Mouse (Mus musculus) heart, adult 8-10 months (tissue): Measurements from ENCODE around the gene Xpnpep3. TPM values are rescaled to one million over a fixed set of nuclear protein-coding genes. Genes with fewer than 3 reads are reported as not detected.
A peak's percentile ranks its signal among the peaks of the same experiment; 100 is the strongest.
"Not testable (repeated sequence)": the region's sequence is repeated elsewhere in the genome, so short reads cannot be mapped to it uniquely, and the experiment has no call there.

Source experiments
- DNase-seq: peaks from one replicate; pipeline ENCODE4 v3.0.0; 2022; ENCODE audit warnings: low spot score
- total RNA-seq, 4 experiments: library from RNA; stranded (reverse); gene quantifications; 2 replicates each; pipeline ENCODE4 v1.2.4; 2022

Gene Xpnpep3
- total RNA-seq, 4 experiments from 2014 or later = 10.6 to 13.1 (median 12.0) TPM

- DNase-seq = no peak
Observed at GRCm38 (mm10) chr15:81399297-81399637, 671 bp upstream of the Xpnpep3 start.

GRCm38 (mm10) chr15:81405008-81405407 is 5.1 kb downstream of the Xpnpep3 start:
- DNase-seq = no peak

- DNase-seq = no peak
Observed at GRCm38 (mm10) chr15:81408199-81408598, 8.3 kb downstream of the Xpnpep3 start, which contains the start of gene Dnajb7. Dnajb7 (minus strand) TSS chr15:81408299.

GRCm38 (mm10) chr15:81416763-81417310 is 16.9 kb downstream of the Xpnpep3 start:
- DNase-seq = not testable (repeated sequence)

GRCm38 (mm10) chr15:81418065-81418464 is 18.1 kb downstream of the Xpnpep3 start:
- no peak for DNase-seq

GRCm38 (mm10) chr15:81421454-81421853 is 21.5 kb downstream of the Xpnpep3 start:
- DNase-seq = no peak

- no peak for DNase-seq
Observed at GRCm38 (mm10) chr15:81422156-81422681, 22.3 kb downstream of the Xpnpep3 start.

GRCm38 (mm10) chr15:81425311-81425710 is 25.4 kb downstream of the Xpnpep3 start:
- no peak for DNase-seq

- DNase-seq = no peak
Observed at GRCm38 (mm10) chr15:81427947-81428346, 28.0 kb downstream of the Xpnpep3 start.

- DNase-seq = no peak
Observed at GRCm38 (mm10) chr15:81431195-81431594, 31.3 kb downstream of the Xpnpep3 start.

- no peak for DNase-seq
Observed at GRCm38 (mm10) chr15:81438345-81438744, 38.4 kb downstream of the Xpnpep3 start.

- no peak for DNase-seq
Observed at GRCm38 (mm10) chr15:81439236-81439635, 39.3 kb downstream of the Xpnpep3 start.

GRCm38 (mm10) chr15:81448463-81448862 is 48.5 kb downstream of the Xpnpep3 start:
- peak; percentile 82 for DNase-seq

- DNase-seq = no peak
Observed at GRCm38 (mm10) chr15:81461523-81461922, 61.6 kb downstream of the Xpnpep3 start.

- no peak for DNase-seq
Observed at GRCm38 (mm10) chr15:81465016-81465660, 65.2 kb downstream of the Xpnpep3 start.

GRCm38 (mm10) chr15:81465901-81466737 is 66.2 kb downstream of the Xpnpep3 start, which contains the start of gene Rbx1:
Rbx1 (plus strand) TSS chr15:81466296.
- DNase-seq = peak; percentile 98

- no peak for DNase-seq
Observed at GRCm38 (mm10) chr15:81466738-81467113, 66.8 kb downstream of the Xpnpep3 start.

GRCm38 (mm10) chr15:81470735-81471134 is 70.8 kb downstream of the Xpnpep3 start:
- no peak for DNase-seq

GRCm38 (mm10) chr15:81472256-81472655 is 72.3 kb downstream of the Xpnpep3 start:
- DNase-seq = no peak

GRCm38 (mm10) chr15:81475654-81476053 is 75.7 kb downstream of the Xpnpep3 start:
- DNase-seq = no peak

GRCm38 (mm10) chr15:81476597-81476996 is 76.7 kb downstream of the Xpnpep3 start:
- DNase-seq = no peak

GRCm38 (mm10) chr15:81479446-81480213 is 79.7 kb downstream of the Xpnpep3 start:
- no peak for DNase-seq
